Mouse (Mus musculus) embryonic facial prominence, embryonic 11.5 days (tissue): Measurements from ENCODE around the gene Slc9a3r2. TPM values are rescaled to one million over a fixed set of nuclear protein-coding genes. Genes with fewer than 3 reads are reported as not detected.

Experiments used
- ATAC-seq: fragments of 200-750 bp; cut with Nextera tagmentation; replicated peaks from 2 replicates; pipeline ENCODE4 v1.8.0; 2017; ENCODE audit warnings: low read depth; ENCODE audit not compliant: insufficient number of reproducible peaks, low FRiP score, low TSS enrichment
- DNase-seq: peaks from one replicate; pipeline ENCODE4 v3.0.0-alpha.2; 2015; ENCODE audit warnings: low spot score
- H3K27ac ChIP-seq: fragments of 300-500 bp; sonication (generic); replicated peaks from 2 replicates; pipeline ENCODE4 v1.5.1; 2014; ENCODE audit warnings: mild to moderate bottlenecking, low read depth, low read length, control low read depth
- H3K27me3 ChIP-seq: fragments of 300-500 bp; sonication (generic); 2 replicates; pipeline ENCODE4 v1.6.1; 2014; ENCODE audit warnings: mild to moderate bottlenecking, low read length, moderate library complexity, mixed read lengths; ENCODE audit not compliant: control insufficient read depth, insufficient read depth
- H3K36me3 ChIP-seq: fragments of 300-500 bp; sonication (generic); replicated peaks from 2 replicates; pipeline ENCODE4 v1.6.1; 2014; ENCODE audit warnings: low read depth, mild to moderate bottlenecking, low read length, moderate library complexity, mixed read lengths; ENCODE audit not compliant: control insufficient read depth, insufficient read depth
- H3K4me1 ChIP-seq: fragments of 300-500 bp; sonication (generic); 2 replicates; pipeline ENCODE4 v1.6.1; 2014; ENCODE audit warnings: low read length, mixed read lengths; ENCODE audit not compliant: control insufficient read depth, insufficient read depth
- H3K4me2 ChIP-seq: fragments of 300-500 bp; sonication (generic); 2 replicates; pipeline ENCODE4 v1.6.1; 2014; ENCODE audit warnings: low read depth, mild to moderate bottlenecking, control low read depth, low read length, moderate library complexity
- H3K4me3 ChIP-seq: fragments of 300-500 bp; sonication (generic); 2 replicates; pipeline ENCODE4 v1.5.1; 2014; ENCODE audit warnings: low read depth, low read length, control low read depth
- H3K9ac ChIP-seq: fragments of 300-500 bp; sonication (generic); replicated peaks from 2 replicates; pipeline ENCODE4 v1.6.1; 2014; ENCODE audit warnings: mild to moderate bottlenecking, control low read depth, low read length
- H3K9me3 ChIP-seq: fragments of 300-500 bp; sonication (generic); replicated peaks from 2 replicates; pipeline ENCODE4 v1.6.1; 2016; ENCODE audit warnings: mild to moderate bottlenecking, low read length, inconsistent platforms, mixed read lengths; ENCODE audit not compliant: control insufficient read depth
- WGBS: fragments of 180-500 bp; shearing (Covaris S2); extraction: QIAGEN DNeasy Blood & Tissue Kit; methylation state at CpG from one replicate; pipeline ENCODE4 v1.1.7; 2014; 5-methylcytosine and 5-hydroxymethylcytosine counted together
- polyA plus RNA-seq: library from polyadenylated mRNA; unstranded; fragments of >200 nt; fragmentation: Nextera tagmentation; extraction: Ambion mirVana; gene quantifications from 2 replicates; pipeline ENCODE4 v1.2.1, GENCODE M21; 2014

Slc9a3r2 gene
- polyA plus RNA-seq, 1 experiment from 2014 or later: 48.3 TPM

DNA sequence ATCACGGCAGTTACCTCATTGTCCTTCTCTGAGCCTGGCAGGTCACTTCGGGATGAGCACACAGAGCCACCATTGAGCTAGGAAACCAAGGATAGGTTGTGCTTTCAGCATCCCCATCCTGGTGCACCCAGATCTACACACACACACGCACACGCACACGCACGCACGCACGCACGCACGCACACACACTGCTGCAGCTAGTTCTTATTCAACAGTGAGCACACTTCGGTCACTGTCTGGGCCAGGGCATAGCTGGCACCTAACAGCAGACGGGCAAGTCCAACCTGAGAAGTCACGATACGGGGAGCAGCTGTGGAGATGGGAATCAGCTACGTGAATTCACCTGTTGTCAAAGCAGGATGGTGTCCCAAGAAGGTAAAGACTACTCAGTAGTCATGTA lies 9.5 kb downstream of the Slc9a3r2 start:
- 94% methylated on average over 15 of the region's 15 CpGs for WGBS

GRCm38 (mm10) chr17:24640119-24640518 lies 10.0 kb downstream of the Slc9a3r2 start:
- WGBS: 80% methylated on average over 7 of the region's 7 CpGs
- Histone ChIP-seq H3K4me3 (no peak overlapping the region), H3K4me2 (peak overlapping the region; percentile 17; the same call in 1 of the 2 replicates), H3K27ac (peak overlapping the region; percentile 91), H3K9me3 (no peaks in the 10 kb centered on the region), H3K4me1 (peaks cover 15% of the 10 kb centered on the region), H3K9ac (peak overlapping the region; percentile 29), H3K36me3 (no peaks in the 10 kb centered on the region), H3K27me3 (no peaks in the 10 kb centered on the region)
- ATAC-seq (no peak), DNase-seq (no peak)

More for the DNA sequence above, 9.5 kb downstream of the Slc9a3r2 start:
- no peak overlapping the region for H3K4me3 ChIP-seq
- no peaks in the 10 kb centered on the region for H3K36me3 ChIP-seq
- DNase-seq: no peak
- no peak overlapping the region; the same call in 1 of the 2 replicates for H3K27ac ChIP-seq
- no peak overlapping the region for H3K4me2 ChIP-seq
- no peaks in the 10 kb centered on the region for H3K9me3 ChIP-seq
- no peak overlapping the region for H3K9ac ChIP-seq
- no peaks in the 10 kb centered on the region for H3K27me3 ChIP-seq
- ATAC-seq: no peak
- H3K4me1 ChIP-seq: peaks cover 15% of the 10 kb centered on the region

GRCm38 (mm10) chr17:24639571-24639988 lies 10.5 kb downstream of the Slc9a3r2 start:
- H3K36me3 ChIP-seq: no peaks in the 10 kb centered on the region
- 29% methylated on average over 5 of the region's 5 CpGs for WGBS
- H3K4me3 ChIP-seq: no peak overlapping the region
- H3K9me3 ChIP-seq: no peaks in the 10 kb centered on the region
- ATAC-seq: peak; percentile 76
- DNase-seq: peak; percentile 84
- peak overlapping the region; percentile 24; the same call in 1 of the 2 replicates for H3K4me2 ChIP-seq
- H3K27ac ChIP-seq: peak overlapping the region; percentile 91
- no peaks in the 10 kb centered on the region for H3K27me3 ChIP-seq
- H3K9ac ChIP-seq: peak overlapping the region; percentile 29
- H3K4me1 ChIP-seq: peaks cover 14% of the 10 kb centered on the region

- H3K4me2 ChIP-seq: no peak overlapping the region
Measured at GRCm38 (mm10) chr17:24638840-24639239, 11.3 kb downstream of the Slc9a3r2 start.

DNA sequence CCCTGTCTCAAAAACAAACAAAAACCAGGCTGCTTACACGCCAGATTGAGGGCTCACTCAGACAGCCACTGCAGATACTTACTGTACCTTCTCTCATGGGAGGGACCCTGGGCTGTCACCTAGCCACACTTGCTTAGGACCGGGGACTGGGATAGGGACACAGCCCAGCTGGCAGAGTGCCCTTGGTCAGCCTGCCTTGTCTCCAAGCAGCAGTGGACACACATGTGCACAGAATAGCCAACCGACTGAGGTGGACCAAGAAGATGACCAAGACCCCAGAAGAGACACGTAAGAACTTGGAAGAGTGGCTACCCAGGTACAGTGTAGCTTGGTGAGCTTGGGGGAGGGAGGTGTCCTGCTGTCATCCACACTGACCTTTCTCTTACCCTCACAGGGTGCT lies 11.9 kb downstream of the Slc9a3r2 start:
- peaks cover 8% of the 10 kb centered on the region for H3K4me1 ChIP-seq
- no peaks in the 10 kb centered on the region for H3K27me3 ChIP-seq
- H3K9ac ChIP-seq: no peak overlapping the region
- DNase-seq (no peak), ATAC-seq (no peak)
- no peak overlapping the region for H3K4me3 ChIP-seq
- H3K36me3 ChIP-seq: no peaks in the 10 kb centered on the region
- peak overlapping the region; percentile 91; the same call in 1 of the 2 replicates for H3K27ac ChIP-seq
- no peaks in the 10 kb centered on the region for H3K9me3 ChIP-seq
- no peak overlapping the region for H3K4me2 ChIP-seq
- 87% methylated on average over 4 of the region's 4 CpGs for WGBS

More at GRCm38 (mm10) chr17:24638840-24639239, 11.3 kb downstream of the Slc9a3r2 start:
- Histone ChIP-seq H3K9me3 (no peaks in the 10 kb centered on the region), H3K27ac (peak overlapping the region; percentile 91), H3K9ac (no peak overlapping the region), H3K4me1 (peaks cover 8% of the 10 kb centered on the region), H3K36me3 (no peaks in the 10 kb centered on the region), H3K27me3 (no peaks in the 10 kb centered on the region), H3K4me3 (no peak overlapping the region)
- ATAC-seq: 0 out of 2 replicates have a peak, but pooled peaks have one; percentile 7
- DNase-seq: no peak
- 47% methylated on average over 9 of the region's 9 CpGs for WGBS

DNA sequence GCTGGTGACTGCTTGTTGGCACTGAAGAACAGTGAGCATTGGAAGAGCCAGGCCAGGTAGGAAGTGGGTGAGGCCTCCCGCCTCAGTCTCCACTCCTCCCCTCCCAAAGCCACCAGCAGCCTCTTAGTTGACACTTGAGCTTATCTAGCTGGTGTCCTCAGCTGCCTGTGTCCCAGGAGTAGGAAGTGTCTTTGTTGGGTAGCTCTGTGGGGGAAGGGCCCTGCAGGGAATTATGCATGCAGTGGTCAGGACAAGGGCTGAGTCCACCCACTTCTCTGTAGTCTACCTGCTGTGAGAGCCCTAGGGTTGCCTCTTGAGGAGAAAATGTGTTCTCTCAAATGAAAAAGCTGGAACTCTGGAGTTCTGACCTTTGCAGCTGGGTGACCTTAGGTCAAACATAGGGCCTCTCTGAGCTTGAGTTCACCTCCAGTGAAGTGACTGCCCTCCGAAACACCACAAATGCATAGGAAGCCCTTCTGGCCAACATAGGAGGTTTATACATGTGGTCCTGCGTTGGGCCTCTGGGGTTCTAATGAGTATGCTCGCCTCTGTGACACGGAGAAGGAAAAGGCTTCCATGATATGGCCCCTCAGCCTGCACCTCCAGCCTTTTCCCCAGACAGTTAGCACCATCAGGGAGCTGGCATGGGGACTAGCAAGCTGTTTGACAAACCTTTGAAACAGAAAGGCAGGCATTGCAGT lies 13.2 kb downstream of the Slc9a3r2 start:
- Histone ChIP-seq H3K4me2 (no peak overlapping the region), H3K4me3 (no peak overlapping the region), H3K36me3 (no peaks in the 10 kb centered on the region), H3K9ac (no peak overlapping the region), H3K27me3 (no peaks in the 10 kb centered on the region), H3K4me1 (peaks cover 11% of the 10 kb centered on the region), H3K9me3 (no peaks in the 10 kb centered on the region), H3K27ac (no peak overlapping the region)
- 61% methylated on average over 5 of the region's 5 CpGs for WGBS
- ATAC-seq (no peak), DNase-seq (no peak)

DNA sequence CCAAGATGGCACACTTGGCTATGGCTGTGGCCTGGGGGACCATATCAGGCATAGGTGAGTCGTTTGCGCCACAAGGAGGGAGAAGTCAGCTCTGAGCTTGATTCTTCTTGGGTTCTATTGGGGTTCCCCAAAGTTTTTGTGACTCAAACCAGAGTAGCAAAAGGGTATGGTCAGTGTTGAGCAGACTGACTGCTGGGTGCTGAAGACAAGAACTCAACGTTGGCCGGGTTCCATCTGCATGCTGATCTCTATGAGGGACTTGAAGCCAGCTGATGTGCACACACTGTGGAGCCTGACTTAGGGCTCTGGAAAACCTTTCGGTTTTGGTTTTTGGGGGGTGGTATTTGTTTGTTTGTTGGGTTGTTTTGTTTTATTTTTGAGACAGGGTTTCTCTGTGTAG lies 14.4 kb downstream of the Slc9a3r2 start:
- DNase-seq (no peak), ATAC-seq (no peak)
- Histone ChIP-seq H3K4me2 (no peak overlapping the region), H3K27me3 (no peaks in the 10 kb centered on the region), H3K9ac (no peak overlapping the region), H3K4me3 (no peak overlapping the region), H3K27ac (no peak overlapping the region), H3K36me3 (no peaks in the 10 kb centered on the region), H3K4me1 (peaks cover 14% of the 10 kb centered on the region), H3K9me3 (no peaks in the 10 kb centered on the region)
- WGBS: 91% methylated on average over 5 of the region's 5 CpGs

GRCm38 (mm10) chr17:24635024-24635423 lies 15.1 kb downstream of the Slc9a3r2 start:
- WGBS: 94% methylated on average over 4 of the region's 4 CpGs
- H3K4me3 ChIP-seq: no peak overlapping the region
- H3K36me3 ChIP-seq: no peaks in the 10 kb centered on the region; the same call in 1 of the 2 replicates
- H3K4me2 ChIP-seq: no peak overlapping the region
- DNase-seq (no peak), ATAC-seq (no peak)
- H3K27ac ChIP-seq: no peak overlapping the region
- no peak overlapping the region for H3K9ac ChIP-seq
- H3K4me1 ChIP-seq: peaks cover 11% of the 10 kb centered on the region
- no peaks in the 10 kb centered on the region for H3K9me3 ChIP-seq
- no peaks in the 10 kb centered on the region for H3K27me3 ChIP-seq
